Mouse (Mus musculus) liver, adult (tissue): Measurements from ENCODE around the gene Efhb.

Experiments used
- GATA4 ChIP-seq: IDR thresholded peaks from 2 replicates; pipeline ENCODE4 v1.6.1; 2014; ENCODE audit warnings: mild to moderate bottlenecking, low read length; ENCODE audit not compliant: insufficient replicate concordance

The Efhb gene

GRCm38 (mm10) chr17:53402689-53403306, 60.3 kb downstream of the Efhb start:
- no peak for TF ChIP-seq GATA4

GRCm38 (mm10) chr17:53393201-53393600, 69.9 kb downstream of the Efhb start:
- no peak for TF ChIP-seq GATA4

GRCm38 (mm10) chr17:53389507-53389906, 73.6 kb downstream of the Efhb start:
- no peak for TF ChIP-seq GATA4

GRCm38 (mm10) chr17:53387581-53388473, 75.3 kb downstream of the Efhb start:
- no peak for TF ChIP-seq GATA4

GRCm38 (mm10) chr17:53386863-53387262, 76.3 kb downstream of the Efhb start:
- no peak for TF ChIP-seq GATA4

GRCm38 (mm10) chr17:53364111-53364510, 99.0 kb downstream of the Efhb start:
- TF ChIP-seq GATA4 = no peak
